Mouse (Mus musculus) heart, embryonic 13.5 days (tissue): ENCODE results near the gene Mgat4b. TPM values are rescaled to one million over a fixed set of nuclear protein-coding genes. Genes with fewer than 3 reads are reported as not detected.
"Not testable (repeated sequence)": the region's sequence is repeated elsewhere in the genome, so short reads cannot be mapped to it uniquely, and the experiment has no call there.

Experiments
- ATAC-seq: fragments of 200-750 bp; cut with Nextera tagmentation; 2 replicates; pipeline ENCODE4 v1.8.0; 2017; ENCODE audit warnings: moderate TSS enrichment; ENCODE audit not compliant: insufficient number of reproducible peaks, low FRiP score, low TSS enrichment; ENCODE audit errors: extremely low read depth
- H3K27ac ChIP-seq: fragments of 300-500 bp; sonication (generic); replicated peaks from 2 replicates; pipeline ENCODE4 v1.5.1; 2015; ENCODE audit warnings: moderate library complexity, mild to moderate bottlenecking, inconsistent platforms
- H3K27me3 ChIP-seq: fragments of 300-500 bp; sonication (generic); replicated peaks from 2 replicates; pipeline ENCODE4 v1.6.1; 2015; ENCODE audit warnings: mild to moderate bottlenecking, inconsistent platforms
- H3K36me3 ChIP-seq: fragments of 300-500 bp; sonication (generic); 2 replicates; pipeline ENCODE4 v1.6.1; 2015; ENCODE audit warnings: mild to moderate bottlenecking, inconsistent platforms
- H3K4me1 ChIP-seq: fragments of 300-500 bp; sonication (generic); 2 replicates; pipeline ENCODE4 v1.6.1; 2015; ENCODE audit warnings: inconsistent platforms
- H3K4me2 ChIP-seq: fragments of 300-500 bp; sonication (generic); 2 replicates; pipeline ENCODE4 v1.6.1; 2015; ENCODE audit warnings: inconsistent platforms, mild to moderate bottlenecking, moderate library complexity
- H3K4me3 ChIP-seq: fragments of 300-500 bp; sonication (generic); 2 replicates; pipeline ENCODE4 v1.5.1; 2015; ENCODE audit warnings: moderate library complexity, mild to moderate bottlenecking, inconsistent platforms
- H3K9ac ChIP-seq: fragments of 300-500 bp; sonication (generic); 2 replicates; pipeline ENCODE4 v1.6.1; 2015; ENCODE audit warnings: inconsistent platforms, mild to moderate bottlenecking, moderate library complexity
- H3K9me3 ChIP-seq: fragments of 300-500 bp; sonication (generic); 2 replicates; pipeline ENCODE4 v1.6.1; 2016; ENCODE audit warnings: inconsistent platforms
- WGBS: fragments of 180-500 bp; shearing (Covaris S2); methylation state at CpG from one replicate; pipeline ENCODE4 v1.1.7; 2015; ENCODE audit warnings: mixed read lengths; 5-methylcytosine and 5-hydroxymethylcytosine counted together
- polyA plus RNA-seq: library from polyadenylated mRNA; unstranded; fragments of >200 nt; fragmentation: Nextera tagmentation; extraction: Ambion mirVana; gene quantifications from 2 replicates; pipeline ENCODE4 v1.2.1, GENCODE M21; 2015

Gene Mgat4b
- 22.2 and 25.2 TPM in 2 replicates for polyA plus RNA-seq

DNA sequence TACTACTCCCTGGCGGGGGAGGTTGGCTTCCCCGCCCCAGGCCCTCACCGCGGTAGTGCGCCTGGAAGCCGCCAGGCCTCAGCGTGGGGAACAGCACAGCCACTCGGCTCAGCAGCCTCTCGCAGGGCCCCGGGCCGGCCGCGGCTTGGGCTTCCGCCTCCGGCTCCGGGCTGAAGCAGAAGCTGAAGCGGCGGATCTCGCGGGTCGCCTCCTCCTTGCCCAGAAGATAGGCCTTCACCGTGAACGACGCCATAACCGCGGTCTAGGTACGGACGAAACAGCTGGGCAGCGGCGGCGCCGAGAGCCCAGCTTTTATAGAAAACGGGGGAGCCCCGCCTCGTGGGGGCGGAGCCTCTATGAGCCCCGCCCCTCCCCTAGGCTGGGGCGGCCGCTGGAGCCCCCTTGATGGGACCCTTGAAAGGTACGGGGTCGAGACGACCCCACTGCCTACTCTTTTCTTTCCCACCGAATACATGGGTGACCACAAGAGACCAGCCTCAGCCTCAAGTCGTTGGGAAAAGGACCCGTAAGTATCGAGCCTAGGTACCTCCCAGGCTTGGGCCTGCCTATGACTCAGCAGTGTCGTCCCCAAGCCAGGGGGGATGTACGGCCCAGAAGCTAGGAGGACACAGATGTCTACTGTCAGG lies at the start of gene Mgat4b, which contains the start of gene Sqstm1:
Gene Mgat4b (plus strand): TSS at position 386 of the 647 bp plus-strand sequence.
Gene Sqstm1 (minus strand): TSS at position 323 of the 647 bp plus-strand sequence.
- WGBS, result under 1% methylated on average over 48 of the region's 48 CpGs
- no peaks in the 10 kb centered on the region for H3K27me3 ChIP-seq

DNA sequence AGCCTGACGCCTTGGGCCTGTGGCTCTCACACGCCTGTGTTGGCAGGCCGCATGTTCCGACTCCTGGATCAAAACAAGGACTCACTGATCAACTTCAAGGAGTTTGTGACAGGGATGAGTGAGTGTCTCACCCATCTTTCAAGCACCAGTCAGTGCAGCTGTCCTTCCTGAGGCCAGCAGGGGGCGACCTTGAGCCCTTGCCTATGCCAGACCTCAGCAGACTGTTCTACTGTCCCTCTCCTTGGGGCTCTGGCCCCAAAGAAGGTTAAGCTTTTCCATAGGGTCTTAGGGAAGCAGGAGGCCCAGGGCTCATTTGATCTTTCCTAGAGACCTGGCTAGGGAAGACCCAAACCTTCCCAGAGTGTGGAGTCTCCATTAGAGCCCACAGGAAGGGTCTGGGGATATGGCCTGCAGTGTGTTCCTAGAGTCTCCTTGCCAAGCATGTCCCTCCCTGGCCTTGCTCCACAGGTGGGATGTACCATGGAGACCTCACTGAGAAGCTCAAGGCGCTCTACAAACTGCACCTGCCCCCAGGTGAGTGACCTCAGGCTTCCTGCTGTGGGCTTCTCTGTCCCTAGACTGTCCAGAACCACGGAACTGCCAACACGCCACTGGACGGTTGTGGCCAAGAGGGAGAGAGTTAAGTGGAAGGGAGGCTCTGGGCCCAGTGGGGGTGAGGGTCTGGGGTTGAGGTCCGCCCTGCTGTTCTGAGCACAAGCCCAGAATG lies 48.9 kb upstream of the Mgat4b start:
- Histone ChIP-seq H3K4me3 (no peak overlapping the region), H3K27ac (no peak overlapping the region), H3K9me3 (no peaks in the 10 kb centered on the region), H3K27me3 (no peaks in the 10 kb centered on the region), H3K36me3 (peaks cover 89% of the 10 kb centered on the region), H3K4me2 (no peak overlapping the region), H3K4me1 (0 out of 2 replicates have a peak, but pooled peaks cover 4% of the 10 kb centered on the region), H3K9ac (no peak overlapping the region)
- no peak for ATAC-seq
- 64% methylated on average over 10 of the region's 10 CpGs for WGBS

More for the DNA sequence above, at the start of gene Mgat4b, which contains the start of gene Sqstm1:
- peak within 1 kb of the TSS; percentile 98 for H3K9ac ChIP-seq
- peaks cover 30% of the 10 kb centered on the region for H3K36me3 ChIP-seq
- peak within 1 kb of the TSS; percentile 99 for H3K27ac ChIP-seq
- H3K4me2 ChIP-seq, result peak within 1 kb of the TSS; percentile 87
- peaks cover 53% of the 10 kb centered on the region for H3K4me1 ChIP-seq
- no peaks in the 10 kb centered on the region for H3K9me3 ChIP-seq
- H3K4me3 ChIP-seq, result peak within 1 kb of the TSS; percentile 96
- peak; percentile 54 for ATAC-seq

DNA sequence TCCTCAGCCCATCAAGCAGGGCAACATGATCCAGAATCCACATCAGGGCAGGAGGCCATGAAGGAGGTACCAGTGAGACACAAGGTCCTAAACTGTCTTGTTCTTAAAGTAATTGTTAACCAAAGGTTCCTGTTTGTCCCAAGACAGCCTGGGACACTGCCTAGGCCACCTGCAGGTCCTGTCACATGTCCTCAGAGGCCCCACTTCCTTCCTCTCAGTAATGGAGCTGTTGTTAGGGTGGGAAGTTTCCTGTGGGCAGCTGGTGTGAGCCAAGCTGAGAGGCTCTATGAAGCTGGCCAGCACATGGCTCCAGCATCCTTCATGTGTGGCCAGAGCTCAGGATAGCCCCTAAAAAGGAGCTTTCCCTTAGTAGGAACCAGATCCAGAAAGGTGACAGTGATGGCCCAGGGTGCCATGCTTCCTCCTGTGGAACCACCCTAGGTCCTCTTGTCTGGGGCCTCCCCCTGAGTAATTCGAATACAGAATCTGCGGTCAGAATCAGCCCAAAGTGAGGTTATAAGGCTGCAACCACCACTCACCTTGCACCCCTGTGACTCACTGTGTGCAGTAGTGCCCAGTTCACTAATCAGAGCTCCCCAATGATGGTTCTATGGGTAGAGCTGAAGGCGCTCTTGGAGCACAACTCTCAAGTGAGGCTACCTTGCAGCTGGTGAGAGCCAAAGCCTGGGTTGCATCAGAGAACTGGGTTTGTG lies 48.2 kb upstream of the Mgat4b start:
- Histone ChIP-seq H3K4me3 (no peak overlapping the region), H3K9me3 (no peaks in the 10 kb centered on the region), H3K4me1 (0 out of 2 replicates have a peak, but pooled peaks cover 4% of the 10 kb centered on the region), H3K4me2 (no peak overlapping the region), H3K36me3 (peaks cover 84% of the 10 kb centered on the region), H3K9ac (no peak overlapping the region), H3K27ac (no peak overlapping the region), H3K27me3 (no peaks in the 10 kb centered on the region)
- ATAC-seq, result no peak
- WGBS, result 90% methylated on average over 3 of the region's 3 CpGs

DNA sequence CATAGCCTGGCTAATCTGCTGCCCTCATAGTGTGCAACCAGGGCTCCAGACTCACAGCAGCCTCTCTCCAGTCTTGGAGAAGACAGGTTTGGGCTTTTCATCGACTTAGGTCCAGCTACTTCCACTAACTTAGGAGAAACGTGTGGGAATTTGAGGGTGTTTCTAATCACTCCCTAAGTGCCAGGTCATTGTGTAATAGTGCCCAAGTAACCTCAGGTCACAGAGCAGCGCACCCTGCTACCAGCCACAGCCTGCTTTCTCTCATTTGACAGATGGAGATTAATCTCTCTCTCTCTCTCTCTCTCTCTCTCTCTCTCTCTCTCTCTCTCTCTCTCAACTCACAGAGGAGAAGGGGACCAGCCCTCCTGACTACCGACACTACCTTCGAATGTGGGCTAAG lies 42.3 kb upstream of the Mgat4b start:
- no peak overlapping the region for H3K4me3 ChIP-seq
- H3K9me3 ChIP-seq, result no peaks in the 10 kb centered on the region
- peaks cover 72% of the 10 kb centered on the region for H3K36me3 ChIP-seq
- H3K27ac ChIP-seq, result no peak overlapping the region
- H3K9ac ChIP-seq, result no peak overlapping the region
- no peaks in the 10 kb centered on the region for H3K27me3 ChIP-seq
- 77% methylated on average over 5 of the region's 5 CpGs for WGBS
- ATAC-seq, result no peak
- H3K4me1 ChIP-seq, result no peaks in the 10 kb centered on the region
- H3K4me2 ChIP-seq, result no peak overlapping the region

DNA sequence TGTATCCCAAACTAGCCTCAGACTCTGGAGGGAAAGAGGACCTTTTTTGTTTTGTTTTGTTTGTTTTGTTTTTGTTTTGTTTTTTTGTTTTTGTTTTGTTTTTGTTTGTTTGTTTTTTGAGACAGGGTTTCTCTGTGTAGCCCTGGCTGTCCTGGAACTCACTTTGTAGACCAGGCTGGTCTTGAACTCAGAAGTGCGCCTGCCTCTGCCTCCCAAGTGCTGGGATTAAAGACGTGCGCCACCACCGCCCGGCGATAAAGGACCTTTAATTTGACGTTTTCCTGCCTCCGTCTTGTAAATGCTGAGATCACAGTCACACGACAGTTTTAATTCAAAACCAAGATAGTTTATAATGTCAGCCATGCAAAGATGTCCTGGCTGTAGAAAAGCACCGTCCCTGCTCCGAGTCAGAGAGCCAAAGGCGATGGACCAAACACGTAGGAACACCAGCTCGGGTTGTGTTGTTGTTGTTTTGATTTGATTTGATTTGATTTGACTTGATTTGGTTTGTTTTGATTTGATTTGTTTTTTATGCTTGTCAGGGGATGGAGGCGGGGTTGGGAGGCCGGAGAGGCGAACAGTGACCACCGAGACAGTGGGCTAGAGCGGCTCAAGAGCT lies 36.5 kb upstream of the Mgat4b start, which contains the start of gene Mrnip:
Gene Mrnip (plus strand): TSS at position 334 of the 619 bp plus-strand sequence.
- WGBS, result 4% methylated on average over 19 of the region's 19 CpGs
- Histone ChIP-seq H3K4me3 (peak within 1 kb of the TSS; percentile 81), H3K36me3 (peaks cover 37% of the 10 kb centered on the region), H3K27ac (peak within 1 kb of the TSS; percentile 59), H3K4me2 (peak within 1 kb of the TSS; percentile 95), H3K9ac (peak within 1 kb of the TSS; percentile 91), H3K4me1 (peaks cover 26% of the 10 kb centered on the region)
- H3K27me3 ChIP-seq, ATAC-seq, H3K9me3 ChIP-seq: not testable (repeated sequence)

DNA sequence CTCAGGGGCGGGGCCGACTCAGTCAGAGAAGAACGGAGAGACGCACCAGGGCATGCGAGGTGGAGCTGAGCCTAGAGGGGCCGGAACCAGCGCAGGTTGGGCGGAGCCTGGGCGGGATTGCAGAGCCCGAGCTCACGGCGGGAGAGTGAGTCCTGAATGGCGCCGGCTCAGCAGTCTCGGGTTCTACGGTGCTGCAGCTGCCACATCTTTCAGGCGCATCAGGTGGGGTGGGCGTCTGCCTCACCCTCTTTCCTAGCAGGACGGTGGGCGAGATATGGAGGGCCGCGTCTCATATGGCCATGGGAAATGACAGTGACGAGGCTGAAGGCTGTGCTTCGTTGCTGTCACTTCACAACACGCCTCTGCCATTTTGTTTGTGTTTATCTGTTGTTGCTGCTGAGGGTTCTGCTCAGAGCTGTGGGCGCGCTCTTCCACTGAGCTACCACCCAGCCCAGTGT lies 35.9 kb upstream of the Mgat4b start:
- Histone ChIP-seq H3K36me3 (peaks cover 31% of the 10 kb centered on the region), H3K4me1 (peaks cover 30% of the 10 kb centered on the region), H3K27me3 (no peaks in the 10 kb centered on the region), H3K4me2 (peak overlapping the region; percentile 95), H3K27ac (peak overlapping the region; percentile 59), H3K9ac (peak overlapping the region; percentile 91), H3K9me3 (no peaks in the 10 kb centered on the region), H3K4me3 (peak overlapping the region; percentile 81)
- ATAC-seq, result peak; percentile 95
- under 1% methylated on average over 27 of the region's 27 CpGs for WGBS

DNA sequence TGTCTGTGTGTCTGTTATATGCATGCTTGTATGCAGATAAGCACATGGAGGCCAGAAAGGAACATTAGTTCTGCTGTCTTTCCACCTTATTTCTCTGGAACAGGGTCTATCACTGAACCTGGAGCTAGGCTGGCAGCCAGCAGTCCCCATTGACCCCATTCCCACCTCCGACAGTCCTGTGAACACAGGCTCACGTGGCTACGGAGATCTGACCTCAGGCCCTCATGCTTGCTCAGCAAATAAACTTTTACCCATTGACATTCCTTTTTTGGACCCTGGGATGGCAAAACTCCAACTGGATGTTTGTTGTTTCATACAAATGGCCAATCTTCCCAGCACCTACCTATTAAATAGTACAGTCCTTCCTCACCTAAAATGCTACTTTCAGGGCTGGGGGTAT lies 34.3 kb upstream of the Mgat4b start:
- no peaks in the 10 kb centered on the region for H3K27me3 ChIP-seq
- no peak for ATAC-seq
- peaks cover 17% of the 10 kb centered on the region for H3K36me3 ChIP-seq
- peaks cover 30% of the 10 kb centered on the region for H3K4me1 ChIP-seq
- no peak overlapping the region for H3K4me2 ChIP-seq
- WGBS, result 82% methylated on average over 3 of the region's 3 CpGs
- no peak overlapping the region for H3K4me3 ChIP-seq
- H3K27ac ChIP-seq, result no peak overlapping the region
- H3K9ac ChIP-seq, result no peak overlapping the region
- no peaks in the 10 kb centered on the region for H3K9me3 ChIP-seq

DNA sequence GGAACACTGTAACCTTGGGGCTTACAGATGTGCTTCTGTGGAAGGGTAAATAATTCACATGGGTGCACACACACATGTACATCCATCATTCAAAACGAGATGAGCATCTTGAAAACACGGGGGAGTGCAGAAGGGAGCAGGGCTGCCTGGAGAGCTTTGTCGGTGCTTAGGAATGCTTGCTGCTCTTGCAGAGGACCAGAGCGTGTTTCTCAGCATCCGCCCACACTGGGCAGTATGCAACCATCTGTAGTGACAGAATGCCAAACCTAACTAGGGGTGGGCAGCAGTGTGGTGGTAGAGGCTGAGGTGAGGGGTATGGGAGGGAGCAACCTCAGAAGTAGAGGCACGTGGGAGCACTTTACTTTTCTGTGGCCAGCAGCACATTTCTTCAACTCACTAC lies 33.6 kb upstream of the Mgat4b start:
- no peak overlapping the region for H3K4me2 ChIP-seq
- H3K4me3 ChIP-seq, result no peak overlapping the region
- H3K27me3 ChIP-seq, result no peaks in the 10 kb centered on the region
- 0 out of 2 replicates have a peak overlapping the region, but pooled peaks have one; percentile 10 for H3K9ac ChIP-seq
- H3K4me1 ChIP-seq, result peaks cover 30% of the 10 kb centered on the region
- no peaks in the 10 kb centered on the region for H3K9me3 ChIP-seq
- peaks cover 9% of the 10 kb centered on the region; the same call in 1 of the 2 replicates for H3K36me3 ChIP-seq
- H3K27ac ChIP-seq, result no peak overlapping the region
- ATAC-seq, result no peak
- WGBS, result 60% methylated on average over 6 of the region's 6 CpGs

DNA sequence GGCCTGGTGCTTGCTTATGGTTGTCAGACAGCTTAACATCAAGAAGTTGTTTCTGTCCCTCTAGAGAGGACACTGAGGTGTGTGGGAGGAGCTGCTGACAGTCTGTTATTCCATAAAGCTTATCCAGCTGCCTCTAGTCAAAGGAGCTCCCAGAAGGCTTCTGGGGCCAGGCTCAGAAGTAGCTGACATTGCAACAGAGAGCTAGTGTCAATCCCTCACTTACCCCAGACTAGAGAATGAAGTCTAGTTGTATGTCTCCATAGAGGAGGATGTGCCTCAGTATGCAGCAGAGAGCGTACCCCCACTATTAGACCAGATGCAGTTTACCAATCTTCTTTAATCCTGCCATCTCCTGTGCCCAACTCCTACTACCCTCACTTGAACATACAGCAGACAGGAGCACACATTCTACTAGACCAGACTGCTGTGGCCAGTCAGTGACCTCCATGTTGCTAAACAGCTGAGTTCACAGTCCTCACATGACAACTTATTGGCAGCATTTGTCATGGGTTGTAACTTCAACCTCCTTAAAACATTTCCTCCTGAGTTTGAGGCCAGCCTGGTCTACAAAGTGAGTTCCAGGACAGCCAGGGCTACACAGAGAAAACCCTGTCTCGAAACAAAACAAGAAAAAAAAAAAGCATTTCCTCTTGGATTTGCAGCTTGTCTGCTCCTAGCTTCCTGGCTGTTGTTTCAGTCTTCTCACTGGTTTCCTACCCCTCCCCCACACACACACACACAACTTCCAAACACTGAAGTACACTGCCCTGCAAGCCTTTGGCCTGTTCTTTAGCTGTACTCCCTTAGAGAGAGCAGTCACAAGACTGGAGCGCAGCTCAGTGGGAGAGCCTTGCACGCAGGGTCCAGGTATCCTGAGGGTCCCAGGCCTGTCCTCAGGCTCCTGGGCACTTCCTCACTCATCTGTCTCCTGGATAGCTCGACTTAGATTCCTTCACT lies 31.9 kb upstream of the Mgat4b start:
- H3K4me1 ChIP-seq, result peaks cover 41% of the 10 kb centered on the region
- H3K27ac ChIP-seq, result peak overlapping the region; percentile 39
- peaks cover 8% of the 10 kb centered on the region; the same call in 1 of the 2 replicates for H3K36me3 ChIP-seq
- H3K4me3 ChIP-seq, result no peak overlapping the region
- no peaks in the 10 kb centered on the region for H3K27me3 ChIP-seq
- 65% methylated on average over 5 of the region's 5 CpGs for WGBS
- H3K9ac ChIP-seq, result no peak overlapping the region
- no peak overlapping the region for H3K4me2 ChIP-seq
- ATAC-seq, result no peak
- H3K9me3 ChIP-seq, result no peaks in the 10 kb centered on the region
